Mouse (Mus musculus) cerebellum, postnatal 25 days (tissue): ENCODE measurements at regions not wholly inside any gene's neighbourhood (a gene's known extent, or its start where the extent isn't known, plus 50 kb on each side); places are given as distances from the start of the nearest gene placed in this dataset.
A peak's percentile ranks its signal among the peaks of the same experiment; 100 is the strongest.

Experiments
- DNase-seq, 2 experiments: peaks; one replicate each; pipeline ENCODE4 v3.0.0; 2021; ENCODE audit warnings: mixed read lengths in 2 of 2

GRCm38 (mm10) chr3:8751356-8751755 is 858.5 kb downstream of the Zfp704 start:
- DNase-seq, result no peak

GRCm38 (mm10) chr3:8750858-8751257 is 859.0 kb downstream of the Zfp704 start:
- no peak for DNase-seq

DNA sequence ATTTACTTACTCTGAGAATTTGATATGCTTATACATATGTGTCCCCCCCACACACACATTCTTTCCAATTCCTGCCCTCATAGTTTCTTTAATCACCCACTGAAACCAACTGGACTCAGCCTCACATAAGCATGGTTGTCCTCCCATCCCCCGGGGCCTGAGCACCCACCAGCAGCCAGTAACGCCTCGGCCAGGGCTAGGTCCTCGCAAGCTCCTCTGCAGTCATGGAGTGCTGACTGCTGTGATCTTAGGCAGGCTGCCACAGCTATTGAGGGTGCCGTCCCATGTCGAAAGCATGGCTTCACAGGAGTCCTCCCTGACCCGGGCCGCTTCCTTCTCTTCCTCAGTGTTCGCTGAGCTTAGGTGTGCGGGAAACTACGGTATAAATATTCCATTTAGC is 859.7 kb downstream of the Zfp704 start:
- no peak for DNase-seq

GRCm38 (mm10) chr3:8747201-8747600 is 862.7 kb downstream of the Zfp704 start:
- DNase-seq, result no peak

DNA sequence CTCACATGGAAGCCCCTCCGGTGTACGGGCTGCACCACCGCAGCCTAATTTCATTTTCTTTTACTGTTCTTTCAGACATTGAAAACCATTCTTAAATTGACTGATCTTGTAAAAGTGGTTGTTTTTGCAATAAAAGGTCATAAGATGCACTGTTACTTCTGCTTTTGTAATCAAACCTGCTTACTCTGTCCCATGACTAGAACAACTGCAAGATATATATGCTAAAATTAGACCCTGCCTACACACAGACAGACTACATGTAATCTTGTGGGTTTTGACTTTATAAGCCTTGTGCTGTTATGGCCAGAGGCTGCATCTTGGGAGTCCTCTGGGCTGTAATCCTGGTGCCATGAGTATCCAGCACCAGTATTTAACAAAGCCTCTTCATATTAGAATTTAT is 863.2 kb downstream of the Zfp704 start:
- DNase-seq, result no peak

DNA sequence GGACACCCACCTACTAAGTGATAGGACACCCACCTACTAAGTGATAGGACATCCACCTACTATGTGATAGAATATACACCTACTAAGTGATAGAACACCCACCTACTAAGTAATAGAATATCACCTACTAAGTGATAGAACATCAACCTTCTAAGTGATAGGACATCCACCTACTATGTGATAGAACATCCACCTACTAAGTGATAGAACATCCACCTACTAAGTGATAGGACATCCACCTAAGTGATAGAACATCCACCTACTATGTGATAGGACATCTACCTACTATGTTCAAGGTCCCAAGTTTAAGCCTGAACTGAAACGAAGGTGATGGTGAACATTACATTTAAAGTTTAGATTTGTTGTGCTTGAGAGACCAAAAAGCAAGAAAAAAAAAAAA is 863.8 kb downstream of the Zfp704 start:
- DNase-seq, result no peak

GRCm38 (mm10) chr3:8744857-8745256 is 865.0 kb downstream of the Zfp704 start:
- DNase-seq, result no peak

GRCm38 (mm10) chr3:8743650-8744049 is 866.2 kb downstream of the Zfp704 start:
- no peak for DNase-seq

DNA sequence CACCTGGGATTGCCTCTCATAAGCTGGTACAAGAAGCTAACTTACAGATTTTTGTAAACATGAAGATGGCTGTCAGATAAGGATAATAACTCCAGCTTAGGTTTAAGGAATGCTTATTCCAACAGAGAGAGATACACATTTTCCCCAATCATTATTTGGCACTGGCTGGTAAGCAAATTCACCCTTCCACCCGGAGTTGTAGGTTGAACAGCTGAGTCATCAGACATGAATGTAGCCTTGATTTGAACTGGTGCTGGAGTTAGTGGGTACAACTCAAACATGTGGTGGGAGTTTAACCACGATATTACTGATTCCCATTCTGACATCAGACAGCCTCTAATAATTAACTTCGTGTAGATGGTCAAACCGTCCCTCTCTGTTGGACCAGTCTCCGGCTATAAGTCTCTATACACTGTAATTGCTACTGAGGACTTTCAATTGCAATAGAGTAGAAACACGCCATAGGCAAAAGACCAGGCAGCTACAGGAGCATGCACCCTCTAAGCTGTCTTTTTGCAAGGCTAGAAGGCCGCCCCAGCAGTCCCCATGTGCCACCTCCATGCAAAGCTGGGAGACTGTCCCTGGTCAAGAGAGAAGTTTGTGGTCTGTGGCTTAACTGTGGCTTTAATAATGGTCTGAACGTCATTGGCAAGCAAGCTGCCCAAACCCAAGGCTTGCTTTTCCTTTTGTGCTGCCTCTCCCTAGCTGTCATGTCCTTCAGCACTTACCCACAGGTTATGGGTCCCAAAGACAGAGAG is 868.4 kb downstream of the Zfp704 start:
- DNase-seq, result no peak

- DNase-seq, result no peak
Observed at GRCm38 (mm10) chr3:8740710-8741109, 869.2 kb downstream of the Zfp704 start.

GRCm38 (mm10) chr3:8739299-8739698 is 870.6 kb downstream of the Zfp704 start:
- no peak for DNase-seq

GRCm38 (mm10) chr3:8736239-8736953 is 873.5 kb downstream of the Zfp704 start:
- DNase-seq, result no peak

DNA sequence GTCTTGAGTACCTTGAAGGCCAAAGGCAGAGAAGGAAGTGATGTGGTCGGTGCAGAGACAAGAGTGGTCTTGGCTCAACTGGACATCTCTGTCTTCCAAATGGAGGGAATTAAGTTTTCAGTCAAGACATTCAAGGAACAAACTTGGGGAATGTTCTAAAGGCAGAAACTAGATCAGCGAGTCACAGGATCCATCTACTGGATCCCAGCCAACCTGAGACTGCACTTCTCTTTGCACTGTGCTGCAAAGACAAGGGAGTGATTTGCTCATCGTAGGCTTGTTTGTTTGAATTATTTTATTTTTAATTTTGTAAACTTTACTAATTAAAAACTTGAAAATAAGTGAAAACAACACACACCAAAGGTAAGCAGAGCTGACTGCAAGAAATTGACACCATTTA is 875.8 kb downstream of the Zfp704 start:
- DNase-seq, result no peak

DNA sequence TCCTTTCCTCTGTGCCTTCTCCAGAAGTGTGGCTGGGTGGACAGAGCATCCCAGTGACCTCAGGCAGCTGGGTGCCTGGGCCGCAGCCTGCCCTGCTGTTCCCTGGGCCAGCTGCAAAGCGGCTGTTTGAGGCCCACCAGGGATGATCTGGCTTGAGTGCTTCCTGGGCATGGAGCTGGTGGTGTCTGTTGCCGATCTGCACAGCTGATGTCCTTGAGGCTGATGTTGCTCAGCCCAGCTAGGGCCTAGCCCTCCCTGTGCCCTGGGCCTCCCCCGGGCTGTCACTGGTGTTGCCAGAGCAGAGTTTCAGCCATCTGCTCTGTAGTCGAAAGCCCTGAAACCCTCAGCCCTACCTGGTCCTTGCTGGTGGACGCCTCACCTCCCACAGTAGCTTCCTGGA is 878.5 kb downstream of the Zfp704 start:
- DNase-seq, result no peak

DNA sequence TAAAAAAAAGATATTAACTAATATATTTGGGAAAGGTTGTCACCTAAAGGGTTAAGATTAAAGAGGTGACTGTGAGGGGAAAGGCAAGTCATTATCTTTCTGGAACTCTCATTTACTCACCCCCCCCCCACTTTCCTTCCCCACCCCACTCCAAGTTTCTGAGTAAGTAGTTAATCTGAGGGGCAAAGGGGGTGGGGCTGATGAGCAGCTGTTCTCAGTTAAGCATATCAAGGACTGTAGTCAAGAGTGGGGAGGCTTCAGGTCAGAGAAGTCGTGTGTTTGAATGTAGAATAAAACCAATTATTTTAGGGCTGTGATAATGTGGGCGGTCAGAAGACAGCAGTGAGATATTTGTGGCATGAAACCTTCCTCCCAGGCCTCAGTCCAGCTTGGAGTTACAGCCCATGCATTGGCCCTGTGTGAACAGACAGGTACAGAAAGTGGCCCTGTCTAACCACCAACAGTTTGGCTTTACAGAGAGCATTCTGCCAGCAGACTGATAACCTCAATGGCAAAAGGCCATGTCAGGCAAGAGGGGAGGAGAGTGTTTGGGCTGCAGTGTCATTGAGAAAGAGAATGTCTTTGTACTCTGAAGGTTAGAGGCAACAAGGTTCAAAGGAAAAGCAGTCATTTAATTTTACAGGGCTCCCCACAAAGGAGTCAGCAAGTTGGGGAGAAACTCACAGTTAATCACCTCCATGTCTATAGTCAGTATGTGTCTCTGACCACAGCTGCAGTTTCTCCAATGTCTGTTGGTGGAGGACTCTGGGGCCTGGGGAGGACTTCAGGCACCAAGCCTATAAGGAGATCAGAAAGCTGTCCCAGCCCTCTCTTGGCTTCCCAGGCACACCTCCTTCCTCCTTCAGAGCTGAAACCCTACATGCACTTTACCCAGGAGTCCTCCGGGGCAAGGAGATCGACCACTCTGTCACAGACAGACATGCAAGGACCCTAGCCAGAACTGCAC is 888.0 kb downstream of the Zfp704 start:
- no peak for DNase-seq

- no peak for DNase-seq
Observed at GRCm38 (mm10) chr3:8720586-8721100, 889.2 kb downstream of the Zfp704 start.

GRCm38 (mm10) chr3:8718206-8718605 is 891.7 kb downstream of the Zfp704 start:
- no peak for DNase-seq

DNA sequence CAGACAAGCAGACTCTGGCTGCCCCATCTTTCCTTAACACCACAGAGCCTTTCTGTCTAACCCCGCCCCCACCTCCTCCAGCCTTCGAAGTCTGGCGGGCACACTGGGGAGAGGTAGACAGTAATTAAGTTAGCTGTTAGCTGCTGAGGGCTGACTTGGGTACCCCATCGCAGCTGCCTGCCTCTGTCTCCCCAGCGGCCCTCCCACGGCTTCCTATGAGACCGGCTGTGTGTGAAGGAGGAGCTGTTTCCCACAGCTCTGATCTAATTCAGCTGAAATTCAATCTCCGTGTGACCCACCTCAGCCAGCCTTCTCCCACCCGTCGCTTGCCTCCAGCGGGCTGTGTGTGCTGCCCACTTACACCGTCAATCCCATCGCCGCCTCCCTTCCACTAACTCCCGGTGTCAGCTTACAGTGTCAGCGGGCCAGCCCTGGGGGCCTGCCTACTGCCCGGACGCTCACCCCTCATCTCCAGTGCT is 892.5 kb downstream of the Zfp704 start:
- peak; percentile 31 to 34 for DNase-seq
